Mouse (Mus musculus): Measurements from ENCODE around the gene Mrpl54. TPM values are rescaled to one million over a fixed set of nuclear protein-coding genes. Genes with fewer than 3 reads are reported as not detected.

The Mrpl54 gene
- polyA plus RNA-seq, 2 experiments from 2014 or later: 111 to 132 TPM

DNA sequence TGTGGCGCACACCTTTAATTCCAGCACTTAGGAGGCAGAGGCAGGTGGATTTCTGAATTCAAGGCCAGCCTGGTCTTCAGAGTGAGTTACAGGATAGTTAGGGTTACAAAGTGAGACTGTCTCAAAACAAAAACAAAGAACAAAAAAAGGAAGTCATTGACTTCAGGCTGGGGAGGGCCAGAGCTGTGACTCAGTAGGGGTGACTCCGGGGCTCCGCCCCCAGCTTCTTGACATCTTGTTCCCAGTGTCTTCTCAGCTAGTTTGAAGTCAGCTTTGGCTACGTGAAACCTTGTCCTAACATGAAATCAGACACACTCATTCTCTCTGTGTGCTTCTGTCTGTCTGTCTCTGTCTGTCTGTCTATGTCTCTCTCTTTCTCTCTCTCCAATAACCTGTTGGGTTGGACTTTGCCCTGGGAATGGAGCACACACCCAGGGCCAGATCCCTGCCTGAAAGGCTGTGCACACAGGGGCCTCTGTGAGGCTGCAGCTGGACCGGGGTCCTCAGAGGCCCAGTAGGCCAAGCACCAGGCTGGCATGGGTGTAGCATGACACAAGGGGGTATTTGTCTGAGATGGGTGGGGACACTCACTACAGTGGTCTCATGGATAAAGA is 45.2 kb downstream of the Mrpl54 start:
- no peak for ATAC-seq

DNA sequence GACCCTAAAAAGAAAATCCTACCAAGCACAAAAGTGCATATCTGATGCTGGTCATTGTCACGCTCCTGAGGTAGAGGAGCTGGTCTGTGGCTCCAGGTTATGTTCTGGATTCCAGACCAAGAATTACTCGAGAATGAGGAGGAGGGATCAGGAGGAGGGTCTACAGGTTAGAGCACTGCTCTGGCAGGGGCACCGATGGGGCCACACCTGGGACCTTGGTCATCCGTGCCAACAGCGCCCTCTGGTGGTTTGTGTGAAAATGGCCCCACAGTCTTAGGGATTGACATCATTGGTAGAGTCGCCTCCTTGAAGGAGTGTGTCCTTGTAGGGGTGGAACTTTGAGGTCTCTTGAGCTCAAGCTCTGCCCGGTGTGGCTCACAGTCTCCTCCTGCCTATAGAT is 48.8 kb downstream of the Mrpl54 start:
- peak; percentile 72 for ATAC-seq

DNA sequence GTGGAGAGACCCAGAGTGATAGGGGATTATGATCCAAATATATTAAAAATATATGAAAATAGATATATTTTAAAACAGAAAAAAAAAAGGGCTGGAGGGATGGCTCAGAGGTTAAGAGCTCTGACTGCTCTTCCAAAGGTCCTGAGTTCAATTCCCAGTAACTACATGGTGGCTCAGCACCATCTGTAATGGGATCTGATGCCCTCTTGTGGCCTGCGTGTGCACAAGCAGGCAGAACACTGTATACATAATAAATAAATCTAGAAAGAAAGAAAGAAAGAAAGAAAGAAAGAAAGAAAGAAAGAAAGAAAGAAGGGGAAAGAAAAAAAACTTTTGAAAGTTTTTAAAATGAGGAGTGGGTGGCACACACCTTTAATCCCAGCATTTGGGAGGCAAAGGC is 49.5 kb downstream of the Mrpl54 start:
- peak; percentile 63 for ATAC-seq

DNA sequence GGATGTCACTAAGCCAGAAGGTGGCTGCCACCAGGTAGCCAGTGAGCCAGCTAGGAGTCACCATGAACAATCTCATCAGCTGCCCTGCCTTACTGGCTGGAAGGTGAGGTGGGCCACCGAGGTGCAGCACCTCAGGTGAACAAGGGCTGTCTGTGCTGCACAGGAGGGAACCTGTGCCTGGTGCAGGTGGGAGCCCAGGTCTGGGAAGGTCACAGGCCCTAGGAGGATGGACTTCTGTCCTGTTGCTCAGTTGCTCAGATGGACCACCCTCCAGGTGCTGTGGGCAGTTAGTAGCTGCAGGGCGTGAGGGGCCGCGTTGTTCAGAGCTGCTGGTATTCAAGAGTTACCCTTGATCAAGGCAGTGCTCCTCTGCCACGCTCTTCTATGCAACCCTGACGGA is 49.9 kb downstream of the Mrpl54 start:
- no peak for ATAC-seq

DNA sequence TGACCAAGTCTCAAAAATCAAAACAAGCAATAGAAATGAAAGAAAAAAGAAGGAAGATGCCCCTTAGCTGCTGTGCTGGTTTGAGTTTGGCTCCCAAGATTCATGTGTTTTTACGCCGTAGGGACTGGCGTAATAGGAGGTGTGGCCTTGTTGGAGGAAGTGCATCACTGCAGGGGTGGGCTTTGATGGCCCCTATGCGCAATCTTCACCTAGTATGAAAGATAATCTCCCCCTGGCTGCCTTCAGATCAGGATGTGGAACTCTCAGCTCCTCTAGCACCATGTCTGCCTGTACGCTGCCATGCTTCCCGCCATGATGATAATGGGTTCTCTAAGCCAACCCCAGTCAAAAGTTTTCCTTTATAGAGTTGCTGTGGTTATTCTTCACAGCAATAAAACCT is 50.5 kb downstream of the Mrpl54 start:
- no peak for ATAC-seq

Other genes with a start within 250 kb of the Mrpl54 start
- gene Diras1, start 241.3 kb downstream of the Mrpl54 start, polyA plus RNA-seq (2017; shearing (Covaris generic)): not detected
- gene Slc39a3, start 229.5 kb downstream of the Mrpl54 start, polyA plus RNA-seq (2017; shearing (Covaris generic)): 1 to 10 TPM; 3.3 to 4.7 TPM
- gene Sgta, start 206.8 kb downstream of the Mrpl54 start, polyA plus RNA-seq (2017; shearing (Covaris generic)): 100 to 1,000 TPM in 1 of 2 experiments, 10 to 100 TPM in 1; 78.9 to 148 TPM
- gene Thop1, start 196.9 kb downstream of the Mrpl54 start, polyA plus RNA-seq (2017; shearing (Covaris generic)): 1 to 10 TPM; 2.0 to 2.5 TPM
- not detected for gene Creb3l3, start 168.1 kb downstream of the Mrpl54 start, polyA plus RNA-seq (2017; shearing (Covaris generic))
- gene Map2k2, start 161.0 kb downstream of the Mrpl54 start, polyA plus RNA-seq (2017; shearing (Covaris generic)): 10 to 100 TPM; 21.5 to 28.1 TPM
- gene Zbtb7a, start 131.7 kb downstream of the Mrpl54 start, polyA plus RNA-seq (2017; shearing (Covaris generic)): 10 to 100 TPM in 1 of 2 experiments, 1 to 10 TPM in 1; 6.5 to 11.3 TPM
- 10 to 100 TPM; 17.1 to 20.0 TPM for gene Pias4, start 99.0 kb downstream of the Mrpl54 start, polyA plus RNA-seq (2017; shearing (Covaris generic))
- 1,000 to 10,000 TPM in 1 of 2 experiments, 100 to 1,000 TPM in 1; 934 to 1,665 TPM for gene Eef2, start 90.3 kb downstream of the Mrpl54 start, polyA plus RNA-seq (2017; shearing (Covaris generic))
- 1 to 10 TPM; 1.3 to 2.6 TPM for gene Dapk3, start 83.9 kb downstream of the Mrpl54 start, polyA plus RNA-seq (2017; shearing (Covaris generic))
- not detected for gene 4930442H23Rik, start 83.1 kb downstream of the Mrpl54 start, polyA plus RNA-seq (2017; shearing (Covaris generic))
- gene Nmrk2, start 64.9 kb downstream of the Mrpl54 start, polyA plus RNA-seq (2017; shearing (Covaris generic)): under 1 TPM; 0.31 to 0.44 TPM
- 1 to 10 TPM; 4.0 to 6.2 TPM for gene Atcay, start 36.1 kb downstream of the Mrpl54 start, polyA plus RNA-seq (2017; shearing (Covaris generic))
- gene Zfr2, start 33.8 kb downstream of the Mrpl54 start, polyA plus RNA-seq (2017; shearing (Covaris generic)): 1 to 10 TPM; 1.6 to 1.7 TPM
- gene Matk, start 14.0 kb downstream of the Mrpl54 start, polyA plus RNA-seq (2017; shearing (Covaris generic)): 100 to 1,000 TPM in 1 of 2 experiments, 10 to 100 TPM in 1; 63.6 to 103 TPM
- gene Apba3, start within 50 bp of the Mrpl54 start, polyA plus RNA-seq (2017; shearing (Covaris generic)): 10 to 100 TPM; 12.5 to 14.8 TPM
- gene Tjp3, start 24.6 kb upstream of the Mrpl54 start, polyA plus RNA-seq (2017; shearing (Covaris generic)): 1 to 10 TPM; 2.4 to 2.6 TPM
- 10 to 100 TPM; 14.6 to 15.1 TPM for gene Pip5k1c, start 26.0 kb upstream of the Mrpl54 start, polyA plus RNA-seq (2017; shearing (Covaris generic))
- 1 to 10 TPM; 4.2 to 4.7 TPM for gene Cactin, start 54.2 kb upstream of the Mrpl54 start, polyA plus RNA-seq (2017; shearing (Covaris generic))
- gene Tbxa2r, start 61.8 kb upstream of the Mrpl54 start, polyA plus RNA-seq (2017; shearing (Covaris generic)): 10 to 100 TPM; 19.3 to 22.0 TPM
- gene Gipc3, start 76.3 kb upstream of the Mrpl54 start, polyA plus RNA-seq (2017; shearing (Covaris generic)): under 1 TPM; 0.15 to 0.28 TPM
- 10 to 100 TPM; 14.4 to 17.3 TPM for gene Hmg20b, start 83.5 kb upstream of the Mrpl54 start, polyA plus RNA-seq (2017; shearing (Covaris generic))
- 1 to 10 TPM; 1.3 to 1.5 TPM for gene Mfsd12, start 90.6 kb upstream of the Mrpl54 start, polyA plus RNA-seq (2017; shearing (Covaris generic))
- 1 to 10 TPM in 1 of 2 experiments, under 1 TPM in 1; 0.34 to 2.0 TPM for gene 4930404N11Rik, start 98.9 kb upstream of the Mrpl54 start, polyA plus RNA-seq (2017; shearing (Covaris generic))
- 10 to 100 TPM; 12.3 to 16.4 TPM for gene Fzr1, start 111.6 kb upstream of the Mrpl54 start, polyA plus RNA-seq (2017; shearing (Covaris generic))
- gene Dohh, start 117.5 kb upstream of the Mrpl54 start, polyA plus RNA-seq (2017; shearing (Covaris generic)): 10 to 100 TPM in 1 of 2 experiments, 1 to 10 TPM in 1; 9.4 to 13.9 TPM
- 1 to 10 TPM; 2.2 to 3.7 TPM for gene Gm48551, start 117.5 kb upstream of the Mrpl54 start, polyA plus RNA-seq (2017; shearing (Covaris generic))
- gene Gm48552, start 122.1 kb upstream of the Mrpl54 start, polyA plus RNA-seq (2017; shearing (Covaris generic)): 1 to 10 TPM in 1 of 2 experiments, under 1 TPM in 1; 0.71 to 2.3 TPM
- gene Smim24, start 126.1 kb upstream of the Mrpl54 start, polyA plus RNA-seq (2017; shearing (Covaris generic)): 10 to 100 TPM in 1 of 2 experiments, 1 to 10 TPM in 1; 9.0 to 10.8 TPM
- 10 to 100 TPM; 14.2 to 19.2 TPM for gene Nfic, start 188.7 kb upstream of the Mrpl54 start, polyA plus RNA-seq (2017; shearing (Covaris generic))
- gene Celf5, start 215.8 kb upstream of the Mrpl54 start, polyA plus RNA-seq (2017; shearing (Covaris generic)): 1 to 10 TPM in 1 of 2 experiments, under 1 TPM in 1; 0.53 to 1.1 TPM
- 10 to 100 TPM; 41.9 to 63.2 TPM for gene Ncln, start 229.5 kb upstream of the Mrpl54 start, polyA plus RNA-seq (2017; shearing (Covaris generic))
- gene S1pr4, start 233.2 kb upstream of the Mrpl54 start, polyA plus RNA-seq (2017; shearing (Covaris generic)): 10 to 100 TPM; 53.2 to 76.8 TPM